Mouse (Mus musculus) liver, postnatal 0 days (tissue): Measurements from ENCODE around the gene Gm21985.

ENCODE experiments used
- CTCF ChIP-seq: sonication (generic); IDR thresholded peaks from 2 replicates; pipeline ENCODE4 v1.5.1; 2016; ENCODE audit warnings: antibody characterized with exemption, low read depth
- EP300 ChIP-seq: IDR thresholded peaks from 2 replicates; pipeline ENCODE4 v1.6.1; 2016; ENCODE audit warnings: antibody characterized with exemption, low read depth, mild to moderate bottlenecking

- no peak for TF ChIP-seq EP300
- TF ChIP-seq CTCF = no peak
Observed at GRCm38 (mm10) chr2:112272909-112273308, 6.8 kb downstream of the Gm21985 start.
